Mouse (Mus musculus): ENCODE results near the gene Snrpd3. TPM values are rescaled to one million over a fixed set of nuclear protein-coding genes. Genes with fewer than 3 reads are reported as not detected.
"Not testable (repeated sequence)": the region's sequence is repeated elsewhere in the genome, so short reads cannot be mapped to it uniquely, and the experiment has no call there.

Gene Snrpd3
- polyA plus RNA-seq, 1 experiment from 2014 or later = 84.9 TPM

DNA sequence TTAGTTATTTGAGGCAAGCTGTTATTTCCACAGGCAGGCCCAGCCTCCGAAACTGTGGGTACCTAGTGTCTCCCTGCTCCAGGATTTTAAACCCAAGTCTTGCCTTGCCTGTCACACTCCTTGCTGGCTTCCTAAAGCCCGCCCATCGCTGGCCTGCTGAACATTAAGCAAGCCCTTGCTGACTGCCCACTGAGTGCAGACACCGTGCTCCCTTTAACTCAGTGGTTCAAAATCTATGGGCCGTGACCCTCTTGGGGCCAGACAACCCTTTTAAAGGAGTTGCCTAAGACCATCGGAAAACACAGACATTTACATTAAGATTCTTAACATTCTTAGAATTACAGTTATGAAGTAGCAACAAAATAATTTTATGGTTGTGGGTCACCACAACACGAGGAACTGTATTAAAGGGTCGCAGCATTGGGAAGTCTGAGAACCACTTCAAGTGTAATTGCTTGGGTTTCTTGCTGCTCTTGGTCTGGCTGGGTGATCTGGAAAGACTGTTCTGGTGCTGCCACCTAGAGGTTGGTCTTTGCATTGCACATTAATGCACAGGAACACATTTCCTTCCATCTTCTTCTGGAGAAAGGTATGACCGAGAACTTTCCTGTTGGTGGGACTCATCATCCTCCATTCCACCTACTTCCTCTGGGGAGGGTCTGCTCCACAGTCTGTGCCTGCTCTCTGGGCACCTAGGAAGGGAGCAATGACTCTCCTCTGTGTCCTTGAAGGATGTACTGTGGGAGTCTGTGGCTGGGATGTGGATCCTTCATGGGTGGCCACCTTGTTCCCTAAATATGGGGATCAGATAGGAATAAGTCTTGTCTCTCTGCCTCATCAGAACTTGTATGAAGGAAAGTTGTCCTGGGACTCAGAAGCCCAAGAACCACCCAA lies 31.0 kb upstream of the Snrpd3 start:
- Histone ChIP-seq H3K4me1 (replicated peaks) (peaks cover 3% of the 10 kb centered on the region), H3K4me2 (no peak overlapping the region), H3K27ac (no peak overlapping the region), H3K9me3 (replicated peaks) (no peaks in the 10 kb centered on the region), H3K9ac (no peak overlapping the region), H3K4me3 (no peak overlapping the region), H3K36me3 (no peaks in the 10 kb centered on the region), H3K27me3 (no peaks in the 10 kb centered on the region)
- ATAC-seq (replicated peaks; ENCODE audit: insufficient number of reproducible peaks, insufficient read depth, low FRiP score, low read depth) = no peak
- 48% methylated on average over 9 of the region's 9 CpGs for WGBS

GRCm38 (mm10) chr10:75487131-75487530 lies 30.2 kb upstream of the Snrpd3 start:
- no peak overlapping the region for H3K9ac ChIP-seq
- H3K36me3 ChIP-seq = no peaks in the 10 kb centered on the region
- H3K4me3 ChIP-seq = no peak overlapping the region
- H3K27ac ChIP-seq = no peak overlapping the region
- H3K4me2 ChIP-seq = no peak overlapping the region
- 70% methylated on average over 3 of the region's 3 CpGs for WGBS
- ATAC-seq (replicated peaks; ENCODE audit: insufficient number of reproducible peaks, insufficient read depth, low FRiP score, low read depth) = no peak
- H3K9me3 ChIP-seq (replicated peaks) = no peaks in the 10 kb centered on the region
- peaks cover 3% of the 10 kb centered on the region for H3K4me1 ChIP-seq (replicated peaks)
- H3K27me3 ChIP-seq = no peaks in the 10 kb centered on the region

DNA sequence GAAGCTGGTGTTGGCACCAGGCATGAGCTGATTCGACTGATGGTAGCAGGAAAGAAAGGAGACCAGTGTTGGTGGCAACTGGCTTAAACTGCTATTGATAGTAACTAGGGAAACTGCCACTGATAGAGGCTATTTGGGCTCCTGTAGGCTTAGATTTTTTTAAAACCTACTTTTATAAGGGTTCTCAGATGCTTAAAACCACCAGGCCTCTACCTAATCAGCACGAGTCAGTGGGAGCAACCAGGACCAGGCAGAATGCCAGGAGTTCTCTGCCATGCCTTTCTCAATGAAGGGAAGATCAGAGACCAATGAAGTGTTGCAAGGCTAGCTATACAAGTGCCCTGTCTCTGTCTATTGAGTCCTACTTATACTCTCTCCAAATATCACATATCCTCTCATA lies 27.8 kb upstream of the Snrpd3 start:
- Histone ChIP-seq H3K4me2 (no peak overlapping the region), H3K9ac (no peak overlapping the region), H3K36me3 (no peaks in the 10 kb centered on the region), H3K27me3 (no peaks in the 10 kb centered on the region), H3K9me3 (replicated peaks) (no peaks in the 10 kb centered on the region), H3K4me3 (no peak overlapping the region), H3K27ac (no peak overlapping the region), H3K4me1 (replicated peaks) (peaks cover 3% of the 10 kb centered on the region)
- ATAC-seq (replicated peaks; ENCODE audit: insufficient number of reproducible peaks, insufficient read depth, low FRiP score, low read depth) = no peak
- WGBS = 33% methylated on average over 2 of the region's 2 CpGs

- H3K27me3 ChIP-seq = no peaks in the 10 kb centered on the region
- 71% methylated on average over 2 of the region's 2 CpGs for WGBS
- no peak for ATAC-seq (replicated peaks; ENCODE audit: insufficient number of reproducible peaks, insufficient read depth, low FRiP score, low read depth)
- no peak overlapping the region for H3K9ac ChIP-seq
- no peak overlapping the region for H3K4me3 ChIP-seq
- H3K9me3 ChIP-seq (replicated peaks) = no peaks in the 10 kb centered on the region
- no peak overlapping the region for H3K4me2 ChIP-seq
- H3K36me3 ChIP-seq = no peaks in the 10 kb centered on the region
- peaks cover 9% of the 10 kb centered on the region for H3K4me1 ChIP-seq (replicated peaks)
- H3K27ac ChIP-seq = no peak overlapping the region
Observed at GRCm38 (mm10) chr10:75490731-75491130, 26.6 kb upstream of the Snrpd3 start.

- Histone ChIP-seq H3K36me3 (no peaks in the 10 kb centered on the region), H3K9me3 (replicated peaks) (no peaks in the 10 kb centered on the region), H3K4me1 (replicated peaks) (peaks cover 9% of the 10 kb centered on the region), H3K4me2 (no peak overlapping the region), H3K27ac (no peak overlapping the region), H3K27me3 (no peaks in the 10 kb centered on the region), H3K9ac (no peak overlapping the region), H3K4me3 (no peak overlapping the region)
- 83% methylated on average over 3 of the region's 3 CpGs for WGBS
- ATAC-seq (replicated peaks; ENCODE audit: insufficient number of reproducible peaks, insufficient read depth, low FRiP score, low read depth) = no peak
Observed at GRCm38 (mm10) chr10:75491234-75491935, 26.0 kb upstream of the Snrpd3 start.

GRCm38 (mm10) chr10:75491936-75492262 lies 25.5 kb upstream of the Snrpd3 start:
- Histone ChIP-seq H3K9ac (no peak overlapping the region), H3K4me1 (replicated peaks) (peaks cover 9% of the 10 kb centered on the region), H3K9me3 (replicated peaks) (no peaks in the 10 kb centered on the region), H3K27ac (no peak overlapping the region), H3K4me3 (no peak overlapping the region), H3K4me2 (no peak overlapping the region), H3K36me3 (no peaks in the 10 kb centered on the region), H3K27me3 (no peaks in the 10 kb centered on the region)
- WGBS = 59% methylated on average over 2 of the region's 2 CpGs
- ATAC-seq (replicated peaks; ENCODE audit: insufficient number of reproducible peaks, insufficient read depth, low FRiP score, low read depth) = no peak

GRCm38 (mm10) chr10:75495304-75495703 lies 22.0 kb upstream of the Snrpd3 start:
- H3K36me3 ChIP-seq = no peaks in the 10 kb centered on the region
- no peak overlapping the region for H3K4me3 ChIP-seq
- H3K9ac ChIP-seq = no peak overlapping the region
- no peak overlapping the region for H3K4me2 ChIP-seq
- H3K27ac ChIP-seq = 0 out of 2 replicates have a peak overlapping the region, but pooled peaks have one; percentile 9
- H3K9me3 ChIP-seq (replicated peaks) = no peaks in the 10 kb centered on the region
- WGBS = 40% methylated on average over 6 of the region's 6 CpGs
- H3K27me3 ChIP-seq = no peaks in the 10 kb centered on the region
- peaks cover 10% of the 10 kb centered on the region for H3K4me1 ChIP-seq (replicated peaks)
- 0 out of 2 replicates have a peak, but pooled peaks have one; percentile 35 for ATAC-seq (replicated peaks; ENCODE audit: insufficient number of reproducible peaks, insufficient read depth, low FRiP score, low read depth)

- H3K27me3 ChIP-seq = no peaks in the 10 kb centered on the region
- no peaks in the 10 kb centered on the region for H3K36me3 ChIP-seq
- no peak overlapping the region for H3K27ac ChIP-seq
- H3K9me3 ChIP-seq (replicated peaks) = no peaks in the 10 kb centered on the region
- H3K9ac ChIP-seq = no peak overlapping the region
- H3K4me1 ChIP-seq (replicated peaks) = peaks cover 12% of the 10 kb centered on the region
- ATAC-seq (replicated peaks; ENCODE audit: insufficient number of reproducible peaks, insufficient read depth, low FRiP score, low read depth) = no peak
- H3K4me3 ChIP-seq = no peak overlapping the region
- H3K4me2 ChIP-seq = no peak overlapping the region
Observed at GRCm38 (mm10) chr10:75495921-75496320, 21.4 kb upstream of the Snrpd3 start.

DNA sequence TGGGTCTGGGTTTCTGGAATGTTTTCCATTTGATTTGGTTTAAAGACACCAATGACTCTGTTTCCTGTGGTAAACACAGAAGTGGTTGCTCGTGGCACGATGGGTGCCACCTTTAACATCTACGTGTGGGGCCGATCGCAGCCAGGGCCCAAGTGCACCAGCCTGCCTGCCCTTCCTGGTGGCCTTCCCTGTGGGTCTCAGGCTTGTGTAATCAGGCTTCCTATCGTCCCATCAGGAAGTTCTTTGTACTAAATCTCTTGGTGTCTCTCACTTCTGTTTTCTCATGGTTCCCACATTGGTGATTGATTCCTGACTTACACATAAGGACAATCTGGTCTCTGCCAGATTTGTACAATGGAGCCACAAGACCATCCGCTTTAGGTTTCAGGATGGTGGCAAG lies 18.1 kb upstream of the Snrpd3 start:
- WGBS = 72% methylated on average over 7 of the region's 7 CpGs
- H3K9ac ChIP-seq; H3K36me3 ChIP-seq; ATAC-seq (replicated peaks; ENCODE audit: insufficient number of reproducible peaks, insufficient read depth, low FRiP score, low read depth); H3K4me3 ChIP-seq; H3K4me2 ChIP-seq; H3K27me3 ChIP-seq; H3K27ac ChIP-seq; H3K9me3 ChIP-seq (replicated peaks): not testable (repeated sequence)
- peaks cover 12% of the 10 kb centered on the region for H3K4me1 ChIP-seq (replicated peaks)

DNA sequence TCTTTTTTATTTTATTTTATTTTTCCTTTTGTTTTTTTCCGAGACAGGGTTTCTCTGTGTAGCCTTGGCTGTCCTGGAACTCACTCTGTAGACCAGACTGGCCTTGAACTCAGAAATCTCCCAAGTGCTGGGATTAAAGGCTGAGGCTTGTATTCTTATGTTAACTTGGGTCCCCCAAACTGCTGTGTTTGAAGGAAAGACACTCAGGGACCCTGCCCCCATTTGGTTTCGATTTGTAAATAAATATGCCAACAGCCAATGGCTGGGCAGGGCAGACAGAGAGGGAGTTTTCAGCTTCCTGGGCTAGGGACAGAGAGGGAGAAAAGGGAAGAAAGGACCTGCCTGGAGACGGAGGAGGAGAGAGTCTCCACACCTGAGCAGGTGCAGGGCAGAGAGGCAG lies 17.6 kb upstream of the Snrpd3 start:
- H3K4me1 ChIP-seq (replicated peaks) = peaks cover 12% of the 10 kb centered on the region
- WGBS = 56% methylated on average over 3 of the region's 3 CpGs
- H3K9ac ChIP-seq = no peak overlapping the region
- ATAC-seq (replicated peaks; ENCODE audit: insufficient number of reproducible peaks, insufficient read depth, low FRiP score, low read depth) = no peak
- no peak overlapping the region for H3K27ac ChIP-seq
- H3K4me3 ChIP-seq = no peak overlapping the region
- H3K36me3 ChIP-seq = 0 out of 2 replicates have a peak, but pooled peaks cover 7% of the 10 kb centered on the region
- H3K4me2 ChIP-seq = no peak overlapping the region
- H3K27me3 ChIP-seq = no peaks in the 10 kb centered on the region
- H3K9me3 ChIP-seq (replicated peaks) = no peaks in the 10 kb centered on the region

DNA sequence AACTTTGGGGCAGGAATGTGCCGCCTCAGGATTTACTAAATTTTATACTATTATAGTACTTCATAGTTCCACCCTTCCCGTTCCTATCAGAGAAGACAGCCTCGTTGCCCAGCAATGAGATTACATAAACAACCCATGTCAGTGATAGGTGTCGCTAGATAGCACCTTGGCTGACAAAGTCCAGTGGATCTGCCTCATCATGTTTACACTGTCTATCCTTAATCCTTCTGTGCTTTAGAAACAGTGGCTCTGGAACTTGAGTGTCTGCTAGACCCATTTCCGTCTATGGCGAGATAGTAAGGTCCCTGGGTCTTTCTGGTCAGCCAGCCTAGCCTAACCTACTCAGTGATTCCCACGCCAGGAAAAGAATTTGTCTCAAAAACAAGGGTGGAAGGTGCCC lies 17.0 kb upstream of the Snrpd3 start:
- ATAC-seq (replicated peaks; ENCODE audit: insufficient number of reproducible peaks, insufficient read depth, low FRiP score, low read depth) = 0 out of 2 replicates have a peak, but pooled peaks have one; percentile 9
- Histone ChIP-seq H3K27ac (no peak overlapping the region), H3K4me2 (no peak overlapping the region), H3K4me3 (no peak overlapping the region), H3K4me1 (replicated peaks) (peaks cover 10% of the 10 kb centered on the region), H3K27me3 (no peaks in the 10 kb centered on the region), H3K9ac (no peak overlapping the region), H3K9me3 (replicated peaks) (no peaks in the 10 kb centered on the region), H3K36me3 (0 out of 2 replicates have a peak, but pooled peaks cover 7% of the 10 kb centered on the region)
- WGBS = 31% methylated on average over 7 of the region's 7 CpGs

Data from heart, embryonic 15.5 days (tissue).